Mouse (Mus musculus) large intestine, adult 2 months (tissue): ENCODE data around the gene Acot7. TPM values are rescaled to one million over a fixed set of nuclear protein-coding genes. Genes with fewer than 3 reads are reported as not detected.
"Not testable (repeated sequence)": the region's sequence is repeated elsewhere in the genome, so short reads cannot be mapped to it uniquely, and the experiment has no call there.

Experiments used
- DNase-seq: peaks from one replicate; pipeline ENCODE4 v3.0.0-alpha.2; 2012; ENCODE audit warnings: low read depth, low spot score
- WGBS: fragments of 180-500 bp; shearing (Covaris S2); methylation state at CpG from one replicate; pipeline ENCODE4 v1.1.7; 2018; 5-methylcytosine and 5-hydroxymethylcytosine counted together
- polyA plus RNA-seq: library from polyadenylated mRNA; depleted of rRNA; stranded (reverse); fragments of >200 nt; gene quantifications from 2 replicates; pipeline ENCODE4 v1.2.3, GENCODE M21; 2012

Gene Acot7
- polyA plus RNA-seq, 1 experiment, result 56.5 TPM

DNA sequence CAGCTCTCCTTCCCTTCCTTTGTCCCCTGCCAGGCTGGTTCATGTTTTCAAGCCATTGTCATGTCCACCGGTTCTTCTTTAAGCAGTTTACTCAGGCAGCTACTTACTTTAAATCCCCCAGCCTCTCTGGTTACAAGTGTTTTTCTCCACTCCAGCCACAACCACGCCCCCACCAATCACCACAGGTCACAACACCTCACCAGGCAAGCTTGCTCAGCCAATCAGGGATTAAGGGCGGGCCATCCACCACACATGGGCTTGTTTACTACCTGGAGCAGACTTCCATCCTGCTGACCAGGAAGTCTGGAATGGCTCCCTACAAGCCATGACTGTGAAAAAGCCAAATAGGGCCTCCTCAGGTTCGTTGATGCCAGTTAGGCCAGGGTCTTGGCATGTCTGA is 52.4 kb downstream of the Acot7 start:
- not testable (repeated sequence) for DNase-seq
- WGBS, result 47% methylated on average over 4 of the region's 4 CpGs

DNA sequence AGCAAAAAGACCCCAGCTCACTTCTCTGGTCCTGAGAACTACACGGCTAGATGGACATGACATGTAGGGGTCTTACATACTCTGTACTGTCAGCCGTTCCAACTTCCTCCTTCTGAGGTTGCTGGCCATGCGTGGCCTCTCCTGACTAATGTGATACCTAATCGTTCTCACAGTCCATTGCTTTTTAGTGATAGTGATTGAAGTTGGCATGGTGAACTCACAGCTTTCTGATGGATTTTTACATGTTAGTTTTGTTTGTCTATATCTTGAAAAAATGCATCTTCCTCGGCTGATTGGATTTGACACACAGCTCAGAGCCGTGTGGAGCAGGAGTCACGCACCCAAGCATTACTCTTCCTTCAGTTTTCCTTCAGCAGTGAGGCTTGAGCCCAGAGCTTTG is 53.4 kb downstream of the Acot7 start:
- DNase-seq, result no peak
- WGBS, result 92% methylated on average over 7 of the region's 7 CpGs

DNA sequence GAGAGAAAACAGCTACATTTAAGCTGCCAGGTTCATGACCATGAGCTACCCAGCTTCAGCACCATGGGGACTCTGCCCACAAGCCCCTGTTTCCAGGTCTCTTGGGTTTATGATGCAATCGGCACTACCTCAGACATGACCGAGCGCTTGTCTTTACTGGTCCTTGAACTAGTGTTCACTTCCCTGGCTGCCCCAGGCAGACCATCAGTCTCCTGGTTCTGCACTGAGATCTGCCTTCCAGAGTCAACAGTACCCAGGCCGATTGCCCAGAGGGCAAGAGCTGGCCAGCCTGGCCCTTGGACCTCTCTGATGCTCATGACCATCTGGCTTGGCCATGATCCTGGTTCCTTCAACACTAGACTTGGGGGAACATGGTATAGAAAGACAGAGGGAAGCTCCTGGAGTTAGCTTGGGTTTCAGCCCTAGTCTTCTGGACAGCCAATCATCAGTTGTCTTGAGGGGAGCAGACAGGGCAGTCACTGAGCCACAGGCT is 54.5 kb downstream of the Acot7 start:
- DNase-seq, result no peak
- 93% methylated on average over 4 of the region's 4 CpGs for WGBS

DNA sequence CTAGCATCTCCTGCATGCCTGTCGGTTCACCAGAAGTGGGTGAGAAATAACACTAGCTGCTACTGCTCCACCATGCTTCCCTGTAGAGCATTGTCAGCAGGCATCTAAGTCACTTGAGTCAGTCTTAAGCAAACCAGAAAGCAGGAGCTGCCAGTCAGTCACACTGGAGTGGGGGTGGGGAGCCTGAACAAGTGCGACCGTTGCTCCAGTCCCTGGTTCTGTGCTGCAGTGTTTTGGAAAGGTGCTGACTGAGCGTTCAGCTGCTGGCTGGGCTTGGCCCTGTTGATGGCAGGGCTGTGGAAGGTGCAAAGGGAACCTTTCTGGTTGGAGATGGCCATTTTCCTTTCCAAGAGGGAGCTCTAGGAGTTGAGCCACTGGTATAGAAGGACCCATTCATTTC is 62.0 kb downstream of the Acot7 start:
- no peak for DNase-seq
- WGBS, result 77% methylated on average over 4 of the region's 4 CpGs

DNA sequence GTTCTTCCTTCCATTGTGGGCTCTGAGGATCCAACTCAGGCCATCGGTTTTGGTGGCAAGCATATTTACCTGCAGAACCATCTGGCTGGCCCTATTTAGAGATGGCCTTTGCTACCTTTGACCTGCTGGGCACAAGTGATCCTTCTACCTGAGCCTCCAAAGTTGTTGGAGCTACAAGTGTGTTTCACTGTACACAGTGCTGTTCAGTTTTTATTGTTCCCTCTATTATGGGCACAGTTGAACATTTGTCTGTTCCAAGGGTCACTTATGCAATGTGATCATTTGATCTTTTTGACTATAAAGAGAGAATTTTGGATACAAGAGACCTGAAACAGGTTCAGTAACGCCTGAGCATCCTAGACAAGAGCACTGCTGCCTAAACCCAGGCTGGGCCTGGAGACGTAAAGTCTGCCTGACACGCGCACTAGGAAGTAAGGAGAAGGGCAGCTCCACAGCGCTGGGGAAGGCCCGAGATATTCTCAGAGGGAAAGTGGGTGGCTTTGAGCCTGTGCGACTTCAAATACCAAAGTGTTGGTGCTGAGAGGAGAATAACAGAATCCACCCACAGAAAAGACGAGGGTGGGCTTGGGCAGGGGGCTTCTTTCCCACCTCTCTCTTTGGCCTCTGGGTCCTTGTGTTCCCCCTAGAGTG is 65.4 kb downstream of the Acot7 start:
- DNase-seq, result no peak
- 83% methylated on average over 9 of the region's 9 CpGs for WGBS

DNA sequence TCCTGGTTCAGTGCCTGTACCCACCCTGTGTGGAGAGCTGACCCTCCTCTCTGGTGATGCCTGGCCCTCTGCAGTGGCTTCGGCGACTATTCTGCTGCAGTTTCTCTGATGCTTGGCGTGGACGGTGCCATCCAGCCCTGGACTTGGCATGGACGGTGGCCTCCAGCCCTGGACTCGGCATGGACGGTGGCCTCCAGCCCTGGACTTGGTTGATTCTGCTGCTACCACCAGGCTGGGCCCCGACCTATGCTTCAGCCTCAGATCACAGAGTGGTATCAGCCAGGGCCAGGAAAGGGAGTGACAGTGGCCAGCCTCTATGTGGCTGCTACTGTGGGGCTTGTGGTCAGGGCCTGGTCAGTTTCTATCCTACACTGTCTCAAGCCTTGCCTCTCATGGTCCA is 66.0 kb downstream of the Acot7 start:
- 94% methylated on average over 8 of the region's 8 CpGs for WGBS
- DNase-seq, result no peak

DNA sequence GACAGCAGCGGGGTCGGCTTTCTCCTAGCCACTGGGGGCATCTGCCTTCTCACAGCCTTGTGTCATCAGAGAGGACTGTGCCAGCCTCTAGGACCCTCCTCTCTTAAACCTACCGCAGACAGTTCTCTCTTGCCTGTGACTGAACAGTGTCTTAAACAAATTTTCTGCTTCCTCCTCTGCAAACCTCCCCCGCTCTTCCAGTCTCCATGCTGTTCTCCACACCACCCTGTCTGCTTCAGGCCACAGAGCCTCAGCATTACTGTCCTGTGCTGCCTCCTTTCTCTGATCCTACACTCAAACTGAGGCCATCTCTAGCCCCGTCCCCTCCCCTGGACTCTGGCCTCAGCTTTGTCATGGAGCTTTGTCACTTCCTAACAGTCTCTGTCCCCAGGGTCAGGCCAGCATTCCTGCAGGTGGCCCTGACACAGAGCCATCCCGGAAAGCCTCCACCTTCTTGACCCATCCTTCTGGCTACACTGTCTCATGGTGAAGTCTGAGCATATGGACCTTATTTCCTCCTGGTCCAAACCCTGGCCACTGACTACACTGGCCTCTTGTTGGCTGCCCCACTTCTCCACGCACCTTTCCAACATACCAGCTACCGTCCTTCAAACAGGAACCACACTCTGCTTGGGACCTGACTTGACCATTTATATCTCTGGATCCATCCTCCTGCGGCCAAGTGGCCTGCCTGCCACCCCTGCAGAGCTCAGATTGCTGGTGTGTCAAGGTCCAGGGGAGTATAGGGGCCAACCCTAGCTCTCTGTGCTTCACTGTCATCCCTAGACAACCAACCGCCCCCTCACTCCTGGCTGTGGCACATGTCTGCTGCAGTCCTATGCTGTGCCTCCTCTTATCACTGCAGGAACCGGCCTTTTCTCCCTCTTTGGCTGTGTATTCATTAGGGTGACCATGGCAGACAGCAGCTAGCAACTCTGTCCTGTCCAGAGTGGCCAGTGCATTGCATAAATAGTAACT is 66.9 kb downstream of the Acot7 start:
- 84% methylated on average over 11 of the region's 11 CpGs for WGBS
- no peak for DNase-seq

DNA sequence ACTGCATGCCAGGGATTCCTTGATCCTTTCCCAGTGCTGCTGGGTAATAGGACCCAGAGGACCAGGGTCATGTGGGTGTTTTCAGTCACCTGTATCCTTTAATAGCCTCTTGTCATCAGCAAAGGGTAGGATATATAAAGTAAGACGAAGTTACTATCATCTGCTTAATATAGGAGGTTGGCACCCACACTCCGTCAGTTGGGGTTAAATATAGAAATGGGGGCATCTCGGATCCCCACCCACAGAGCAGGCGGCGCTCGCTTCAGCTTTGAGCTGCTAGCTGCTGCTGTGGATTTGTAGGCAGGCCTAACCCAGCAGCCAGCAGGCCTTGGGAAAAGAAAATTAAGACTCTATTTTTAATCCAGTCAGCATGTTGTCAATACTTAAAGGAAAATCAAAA is 68.1 kb downstream of the Acot7 start:
- DNase-seq, result no peak
- WGBS, result 82% methylated on average over 6 of the region's 6 CpGs

DNA sequence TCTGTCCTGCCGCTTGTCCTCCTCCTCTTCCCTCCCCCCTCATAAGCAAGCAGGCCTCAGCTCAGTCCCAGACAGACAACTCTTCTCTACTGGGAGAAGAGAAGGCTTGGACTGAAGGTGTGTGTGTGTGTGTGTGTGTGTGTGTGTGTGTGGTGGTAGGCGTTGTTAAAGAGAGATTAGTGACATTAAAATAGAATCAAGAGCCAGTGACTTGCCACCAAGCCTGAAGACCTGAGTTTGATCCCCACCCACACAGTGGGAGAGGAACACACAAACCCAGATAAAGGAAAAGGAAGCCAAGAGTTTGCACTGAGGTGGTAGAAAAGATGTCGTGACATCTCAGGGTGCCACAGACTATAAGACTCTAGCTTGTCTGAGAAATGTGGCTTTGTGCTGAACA is 69.3 kb downstream of the Acot7 start:
- no peak for DNase-seq
- WGBS, result 81% methylated on average over 3 of the region's 3 CpGs

DNA sequence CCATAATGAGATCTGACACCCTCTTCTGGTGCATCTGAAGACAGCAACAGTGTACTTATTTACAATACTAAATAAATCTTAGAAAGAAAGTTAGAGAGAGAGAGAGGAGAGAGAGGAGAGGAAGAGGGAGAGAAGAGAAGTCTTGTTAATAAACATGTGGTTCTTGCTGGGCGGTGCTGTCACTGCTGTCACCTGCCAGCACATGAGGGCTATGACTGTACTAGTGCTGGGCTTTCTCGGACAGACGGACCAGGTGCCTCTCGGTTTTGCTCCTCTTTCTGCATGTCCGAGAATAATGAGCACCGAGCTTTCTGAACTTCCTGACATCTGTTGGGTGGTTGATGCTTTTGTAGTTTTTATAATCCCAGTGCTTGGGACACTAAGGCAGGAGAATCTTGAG is 72.7 kb downstream of the Acot7 start:
- WGBS, result 84% methylated on average over 6 of the region's 6 CpGs
- no peak for DNase-seq

DNA sequence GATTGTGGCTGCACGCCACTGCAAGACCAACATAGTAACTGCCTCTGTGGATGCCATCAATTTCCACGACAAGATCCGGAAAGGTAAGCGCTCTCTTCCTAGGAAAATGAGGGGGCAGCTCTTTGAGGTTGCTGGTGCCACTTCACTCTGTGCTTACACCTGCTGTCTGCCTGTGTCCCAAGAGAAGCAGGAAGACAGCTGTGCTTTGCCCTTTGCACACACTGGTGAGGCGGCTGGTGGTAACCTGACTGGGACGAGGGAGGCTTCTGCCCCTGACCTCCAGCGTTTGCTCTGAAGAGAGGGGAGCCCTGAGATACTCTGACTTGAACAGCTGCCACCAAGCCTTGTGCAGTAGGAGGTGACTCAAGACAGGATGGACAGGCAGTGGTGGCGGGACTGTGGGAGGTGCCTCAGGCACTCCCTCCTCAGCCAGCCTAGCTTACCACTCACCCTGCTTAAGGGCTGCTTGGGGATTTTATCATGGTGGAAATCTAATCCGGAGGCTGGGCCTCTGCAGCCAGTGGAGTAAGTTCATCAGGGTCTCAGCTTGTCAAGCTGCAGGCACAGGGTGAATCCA is 75.3 kb downstream of the Acot7 start:
- DNase-seq, result no peak
- WGBS, result 68% methylated on average over 9 of the region's 9 CpGs

DNA sequence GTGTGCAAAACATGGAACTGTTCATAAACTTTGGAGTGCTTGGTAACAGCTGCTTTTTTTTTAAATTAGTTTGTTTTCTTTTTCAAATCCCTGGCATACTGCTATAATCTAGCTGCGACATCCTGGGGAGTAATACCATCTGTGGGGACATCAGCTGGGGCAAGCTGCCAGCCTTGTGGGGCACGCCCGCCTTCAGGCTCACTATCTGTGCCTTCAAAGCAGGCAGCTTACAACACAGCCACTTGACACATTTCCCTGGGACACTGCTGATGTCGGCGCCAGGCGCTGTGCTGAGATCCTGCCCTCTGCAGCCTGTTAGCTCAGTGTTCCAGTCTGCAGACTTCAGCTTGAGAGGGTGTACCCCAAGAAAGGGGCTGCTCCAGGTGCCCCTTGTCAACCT is 79.1 kb downstream of the Acot7 start:
- no peak for DNase-seq
- 38% methylated on average over 6 of the region's 6 CpGs for WGBS

DNA sequence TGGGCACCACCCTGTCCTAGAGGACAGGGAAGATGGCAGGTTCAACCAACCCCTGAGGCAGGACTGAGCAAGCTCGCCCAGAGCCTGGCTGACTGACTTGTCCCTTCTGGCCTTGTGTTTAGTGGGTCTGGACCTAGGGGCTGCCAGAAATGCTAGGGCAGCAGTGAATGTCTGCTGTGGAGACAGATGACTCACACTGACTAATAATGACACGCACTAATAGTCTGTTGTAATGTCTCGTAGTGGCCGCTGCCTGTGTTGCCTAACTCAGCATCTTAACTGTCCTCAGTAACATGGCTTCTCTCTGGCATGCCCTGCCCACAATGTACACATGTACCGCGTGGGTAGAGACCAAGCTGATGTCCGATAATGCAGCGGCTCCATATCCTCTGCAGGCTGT is 82.5 kb downstream of the Acot7 start:
- WGBS, result 88% methylated on average over 8 of the region's 8 CpGs
- DNase-seq, result no peak

DNA sequence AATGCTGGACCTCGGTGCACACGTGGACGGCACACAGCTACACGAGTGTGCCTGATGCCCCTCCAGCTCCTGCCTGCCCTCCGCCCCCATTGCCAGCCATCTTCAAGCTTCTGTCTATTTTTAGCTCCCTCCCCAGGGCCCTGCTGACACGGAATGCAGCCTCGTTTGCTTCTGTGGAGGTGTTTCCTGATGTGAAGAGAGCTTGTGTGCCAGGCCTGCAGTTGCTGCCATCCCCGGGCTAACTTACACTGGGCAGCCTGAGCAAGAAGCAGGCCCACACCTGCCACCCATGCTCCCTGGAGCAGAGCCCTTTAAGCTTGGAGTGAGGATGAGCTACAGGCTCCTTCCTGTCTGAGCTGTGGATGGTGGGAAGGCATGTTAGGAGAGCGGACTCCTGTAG is 84.3 kb downstream of the Acot7 start:
- DNase-seq, result no peak
- WGBS, result 71% methylated on average over 9 of the region's 9 CpGs

DNA sequence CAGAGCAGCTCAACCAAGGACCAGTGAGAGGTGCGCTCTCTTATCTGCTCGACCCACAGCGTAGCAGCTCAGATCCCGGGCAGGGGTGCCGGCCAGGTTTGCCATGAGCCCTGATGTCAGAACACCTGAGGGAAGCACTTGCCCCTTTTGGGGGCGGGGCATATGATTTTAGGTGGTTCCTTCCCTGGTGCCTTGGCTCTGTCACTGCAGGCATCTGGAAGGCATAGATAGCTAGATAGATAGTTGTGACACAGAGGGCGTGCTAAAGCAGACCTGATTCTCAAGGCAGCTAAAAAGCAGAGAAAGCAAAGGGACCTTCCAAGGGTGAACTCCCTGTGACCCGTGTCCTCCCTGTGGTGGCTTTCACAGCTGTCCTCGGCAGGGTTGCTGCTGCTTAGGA is 85.2 kb downstream of the Acot7 start:
- 81% methylated on average over 9 of the region's 9 CpGs for WGBS
- no peak for DNase-seq

DNA sequence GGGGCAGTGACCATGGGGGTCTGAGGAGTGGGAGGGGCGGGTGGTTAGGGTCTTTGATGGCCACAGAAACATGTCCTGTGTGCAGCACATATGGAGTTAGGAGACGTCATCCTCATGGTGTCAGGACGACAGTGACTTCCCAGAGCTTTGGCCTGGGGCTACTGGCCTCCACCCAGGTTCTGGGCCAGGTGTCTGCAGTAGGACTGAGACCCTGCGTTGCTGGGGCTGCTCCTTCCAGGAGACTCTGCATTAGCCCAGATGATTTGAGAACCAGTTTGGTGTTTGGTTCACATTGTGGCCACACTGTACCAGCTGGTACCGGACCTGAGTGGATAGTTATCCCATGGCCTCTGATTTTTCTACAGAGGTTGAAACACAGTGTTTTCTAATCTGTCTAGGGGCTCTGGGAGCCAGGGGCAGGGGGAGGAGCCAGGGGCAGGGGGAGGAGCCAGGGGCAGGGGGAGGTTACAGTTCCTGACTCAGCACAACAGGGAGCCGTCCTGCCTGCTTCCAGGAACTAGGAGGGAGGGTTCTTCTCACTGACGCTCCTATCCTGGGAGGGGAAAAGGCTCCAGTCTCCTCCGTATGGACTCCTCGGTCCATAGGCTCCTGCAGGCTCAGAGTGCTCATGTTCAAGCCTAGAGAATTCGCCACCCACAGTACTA is 85.7 kb downstream of the Acot7 start:
- DNase-seq, result no peak
- 64% methylated on average over 10 of the region's 10 CpGs for WGBS

DNA sequence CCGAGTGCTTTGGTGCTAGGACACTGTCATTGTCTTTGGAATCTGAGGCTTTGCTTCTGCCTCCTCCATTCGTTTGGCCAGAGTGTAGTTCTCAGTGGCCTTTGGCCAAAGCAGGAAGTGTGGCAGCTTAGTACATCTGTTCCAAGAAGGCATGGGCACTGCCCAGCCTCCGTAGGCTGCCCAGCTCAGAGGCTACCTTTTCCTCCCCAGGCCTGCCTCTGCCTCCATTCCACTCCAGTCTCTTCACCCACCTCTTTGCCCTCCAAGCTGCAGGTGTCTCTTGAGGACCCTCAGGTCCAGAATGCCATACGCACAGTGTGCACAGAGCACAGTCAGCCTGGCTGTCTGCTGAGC is 86.2 kb downstream of the Acot7 start:
- no peak for DNase-seq

DNA sequence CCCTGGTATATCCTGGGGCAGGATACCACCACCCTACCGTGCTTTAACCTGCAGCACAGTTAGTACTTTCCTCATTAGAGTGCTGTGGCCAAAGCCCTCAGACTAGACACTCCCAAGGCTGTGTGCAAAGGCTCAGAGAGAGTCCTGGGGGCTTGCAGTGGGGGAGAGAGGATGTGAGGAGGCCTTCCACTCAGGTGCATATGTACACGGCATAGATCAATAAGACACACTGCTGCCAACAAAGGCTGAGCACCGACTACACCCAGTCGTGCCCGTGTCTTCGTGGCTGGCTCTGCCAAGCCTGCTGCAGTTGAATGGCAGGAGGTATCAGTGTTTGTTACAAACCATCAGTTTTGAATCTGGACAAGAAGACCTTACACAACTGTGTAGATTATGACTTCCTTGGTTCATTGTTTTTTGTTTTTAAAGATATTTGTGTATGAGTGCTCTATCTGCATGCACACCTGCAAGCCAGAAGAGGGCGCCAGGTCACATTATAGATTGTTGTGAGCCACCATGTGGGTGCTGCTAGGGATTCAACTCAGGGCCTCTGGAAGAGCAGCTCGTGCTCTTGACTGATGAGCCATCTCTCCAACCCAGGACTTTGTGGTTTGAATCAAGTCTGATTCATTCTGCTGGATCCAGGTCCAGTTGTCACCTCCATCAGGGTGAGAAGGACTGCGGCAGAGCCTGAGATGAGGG is 87.1 kb downstream of the Acot7 start:
- 93% methylated on average over 9 of the region's 9 CpGs for WGBS
- DNase-seq, result no peak

More for the DNA sequence above, 86.2 kb downstream of the Acot7 start:
- 55% methylated on average over 4 of the region's 4 CpGs for WGBS

DNA sequence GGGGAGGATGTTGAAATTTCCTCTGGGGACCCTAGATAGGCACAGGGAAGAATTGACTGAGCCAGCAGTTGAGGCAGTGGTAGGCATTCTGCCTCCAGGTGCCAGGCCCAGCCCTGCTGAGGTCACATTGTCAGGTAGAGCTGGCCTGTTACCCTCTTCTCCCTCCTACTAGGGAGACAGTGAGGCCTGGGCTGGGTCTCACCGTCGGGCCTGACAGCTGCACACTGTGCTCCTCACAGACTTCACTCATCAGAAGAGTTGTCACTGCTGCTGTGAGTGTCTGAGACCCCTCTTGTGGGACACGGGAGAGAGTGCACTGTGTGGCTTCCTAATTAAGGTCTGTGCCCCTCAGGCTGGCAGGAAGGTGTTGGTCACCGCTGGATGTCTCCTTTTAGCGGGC is 87.9 kb downstream of the Acot7 start:
- WGBS, result 77% methylated on average over 5 of the region's 5 CpGs
- no peak for DNase-seq
